Mouse (Mus musculus) gastrocnemius, adult 8-10 months (tissue): ENCODE measurements around the gene Ptges. TPM values are rescaled to one million over a fixed set of nuclear protein-coding genes. Genes with fewer than 3 reads are reported as not detected.

Experiments used
- DNase-seq, 2 experiments: peaks; one replicate each; pipeline ENCODE4 v3.0.0; 2022; ENCODE audit warnings: low spot score in 2 of 2
- total RNA-seq, 4 experiments: library from RNA; stranded (reverse); gene quantifications; 2 replicates each; pipeline ENCODE4 v1.2.4; 2022

The Ptges gene
- total RNA-seq, 4 experiments from 2014 or later: 2.2 to 2.7 (median 2.4) TPM

GRCm38 (mm10) chr2:30901646-30902160 is 28.0 kb downstream of the Ptges start:
- no peak for DNase-seq

DNA sequence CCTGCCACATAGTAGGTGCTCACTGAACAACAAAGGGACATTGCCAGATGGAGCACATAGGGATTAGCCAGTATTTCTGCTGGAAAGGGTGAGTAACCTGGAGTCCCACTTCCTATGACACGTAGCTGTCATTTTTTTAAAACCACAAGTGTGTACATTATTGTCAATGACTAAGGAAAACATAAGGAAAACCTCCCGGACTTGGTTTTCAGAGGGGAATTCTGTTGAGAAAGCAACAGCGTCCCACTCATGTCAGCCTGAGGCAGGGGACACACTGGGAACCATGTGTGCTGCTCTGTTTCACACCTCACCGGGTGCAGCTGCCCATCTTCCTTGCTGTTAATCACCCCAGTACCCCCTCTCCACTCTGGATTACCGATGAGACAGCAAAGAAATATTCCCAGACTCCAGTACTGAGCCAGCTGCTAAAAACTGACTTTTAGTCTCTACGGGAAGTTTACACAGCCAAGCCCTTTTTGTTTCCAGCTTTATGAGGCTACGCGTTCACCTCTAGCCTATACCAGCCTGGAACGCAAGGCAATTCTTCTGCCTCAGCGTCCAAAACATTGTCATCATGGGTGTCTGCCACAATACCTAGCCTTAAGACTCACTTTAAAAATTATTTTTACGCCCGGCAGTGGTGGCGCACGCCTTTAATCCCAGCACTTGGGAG is 30.1 kb downstream of the Ptges start:
- DNase-seq: no peak

GRCm38 (mm10) chr2:30897291-30897690 is 32.4 kb downstream of the Ptges start:
- DNase-seq: no peak

DNA sequence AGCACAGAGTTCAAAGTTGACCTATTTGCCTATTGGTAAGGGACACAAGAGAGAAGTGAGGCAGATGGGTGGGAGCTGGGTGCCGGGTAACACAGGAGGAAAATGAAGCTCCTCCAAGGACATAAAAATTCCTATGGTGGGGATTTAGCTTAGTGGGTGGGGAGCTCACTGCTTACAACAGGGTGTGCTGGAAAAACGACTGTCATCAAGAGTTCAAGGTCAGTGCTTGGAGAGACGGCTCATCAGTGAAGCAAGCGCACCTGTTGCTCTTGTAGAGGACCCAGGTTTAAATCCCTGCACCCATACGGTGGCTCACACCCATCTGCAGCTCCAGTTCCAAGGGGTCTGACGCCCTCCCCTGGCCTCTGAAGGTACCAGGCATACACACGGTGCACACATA is 35.7 kb downstream of the Ptges start:
- DNase-seq: no peak

DNA sequence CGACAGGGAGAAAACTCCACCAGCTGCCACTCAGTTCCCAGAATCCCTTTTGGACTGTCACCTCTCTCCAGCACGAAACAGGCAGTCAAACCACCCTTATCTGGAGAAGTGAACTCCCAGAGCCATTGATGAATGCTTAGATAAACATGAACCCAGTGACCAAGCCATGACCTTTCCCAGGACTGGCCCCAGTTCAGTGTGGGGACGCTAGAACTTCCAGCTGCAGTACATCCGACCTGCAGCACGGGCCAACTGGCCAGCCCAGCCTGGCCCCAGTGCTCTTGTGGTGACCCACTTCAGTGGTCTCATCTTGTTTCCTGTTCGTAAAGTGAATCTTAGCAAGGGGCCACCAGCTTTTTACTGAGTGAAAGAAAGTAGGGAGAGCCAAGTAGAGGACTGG is 36.3 kb downstream of the Ptges start:
- DNase-seq: peak in 1 of 2 experiments; percentile 48

DNA sequence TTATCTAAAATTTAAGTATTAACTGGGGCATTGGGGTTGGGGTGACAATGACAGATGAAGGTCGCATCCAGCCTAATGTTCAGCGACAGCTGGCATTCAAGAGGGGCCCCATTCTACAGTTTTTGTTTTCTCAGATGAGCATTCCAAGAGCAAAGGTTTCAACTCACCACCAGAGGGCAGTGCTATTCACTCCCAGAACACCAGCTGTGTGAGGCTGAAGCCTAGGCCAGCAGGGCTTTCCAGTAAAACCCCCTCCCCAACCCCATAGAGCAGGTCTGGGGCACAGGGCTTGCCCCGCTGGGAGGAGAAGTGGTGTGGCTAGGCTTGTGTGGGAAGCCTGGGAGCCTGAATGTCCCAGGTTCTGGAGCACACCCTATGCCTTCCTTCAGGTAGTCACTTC is 38.7 kb downstream of the Ptges start:
- no peak for DNase-seq

DNA sequence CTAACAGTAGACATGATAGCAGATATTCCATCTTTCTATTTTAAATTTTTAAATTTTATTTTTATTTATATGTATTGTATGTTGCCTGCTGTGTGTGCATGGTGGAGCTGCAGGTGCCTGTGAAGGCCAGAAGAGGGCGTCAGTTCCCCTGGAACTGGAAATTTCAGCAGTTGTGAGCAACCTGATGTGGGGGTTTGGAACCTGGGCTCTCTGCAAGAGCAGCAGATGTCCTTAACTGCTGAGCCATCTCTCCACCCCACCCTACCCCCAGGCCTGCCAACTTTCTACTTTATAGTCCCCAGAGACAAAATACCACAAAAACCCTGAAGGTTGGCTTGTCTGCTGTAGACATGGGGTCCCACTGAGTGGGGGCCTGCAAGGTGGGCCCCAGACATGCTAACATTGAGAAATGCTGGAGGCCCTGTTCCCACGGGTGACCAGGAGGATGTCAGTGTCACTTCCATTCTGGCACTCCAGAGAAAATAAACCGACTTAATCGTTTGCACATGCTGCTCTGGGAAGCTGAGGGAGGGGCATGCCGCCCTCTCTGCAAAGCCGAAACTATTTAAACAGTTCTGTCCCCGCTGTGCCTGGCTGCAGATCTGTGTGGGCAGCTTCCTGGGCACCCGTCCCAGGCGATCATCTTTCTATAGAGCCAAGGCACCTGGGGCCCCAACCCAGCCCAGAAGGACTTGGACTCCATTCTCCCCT is 44.1 kb downstream of the Ptges start:
- peak; percentile 40 to 72 for DNase-seq

GRCm38 (mm10) chr2:30884852-30885373 is 44.8 kb downstream of the Ptges start:
- no peak for DNase-seq

GRCm38 (mm10) chr2:30881215-30881614 is 48.4 kb downstream of the Ptges start:
- DNase-seq: no peak

DNA sequence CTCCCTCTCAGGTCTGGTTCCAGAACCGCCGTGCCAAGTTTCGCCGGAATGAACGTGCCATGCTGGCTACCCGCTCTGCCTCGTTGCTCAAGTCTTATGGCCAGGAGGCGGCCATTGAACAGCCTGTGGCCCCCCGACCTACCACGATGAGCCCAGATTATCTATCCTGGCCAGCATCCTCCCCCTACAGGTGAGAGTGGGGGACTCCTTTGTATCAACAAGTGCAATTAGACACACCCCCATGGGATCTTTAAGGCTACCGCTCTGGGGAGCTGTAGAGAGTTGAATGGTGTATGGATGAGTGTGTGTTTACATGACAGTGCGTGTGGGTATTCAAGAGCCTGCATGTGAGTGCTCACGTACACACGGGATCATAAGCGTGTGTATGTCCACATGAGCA is 50.2 kb downstream of the Ptges start:
- no peak for DNase-seq

DNA sequence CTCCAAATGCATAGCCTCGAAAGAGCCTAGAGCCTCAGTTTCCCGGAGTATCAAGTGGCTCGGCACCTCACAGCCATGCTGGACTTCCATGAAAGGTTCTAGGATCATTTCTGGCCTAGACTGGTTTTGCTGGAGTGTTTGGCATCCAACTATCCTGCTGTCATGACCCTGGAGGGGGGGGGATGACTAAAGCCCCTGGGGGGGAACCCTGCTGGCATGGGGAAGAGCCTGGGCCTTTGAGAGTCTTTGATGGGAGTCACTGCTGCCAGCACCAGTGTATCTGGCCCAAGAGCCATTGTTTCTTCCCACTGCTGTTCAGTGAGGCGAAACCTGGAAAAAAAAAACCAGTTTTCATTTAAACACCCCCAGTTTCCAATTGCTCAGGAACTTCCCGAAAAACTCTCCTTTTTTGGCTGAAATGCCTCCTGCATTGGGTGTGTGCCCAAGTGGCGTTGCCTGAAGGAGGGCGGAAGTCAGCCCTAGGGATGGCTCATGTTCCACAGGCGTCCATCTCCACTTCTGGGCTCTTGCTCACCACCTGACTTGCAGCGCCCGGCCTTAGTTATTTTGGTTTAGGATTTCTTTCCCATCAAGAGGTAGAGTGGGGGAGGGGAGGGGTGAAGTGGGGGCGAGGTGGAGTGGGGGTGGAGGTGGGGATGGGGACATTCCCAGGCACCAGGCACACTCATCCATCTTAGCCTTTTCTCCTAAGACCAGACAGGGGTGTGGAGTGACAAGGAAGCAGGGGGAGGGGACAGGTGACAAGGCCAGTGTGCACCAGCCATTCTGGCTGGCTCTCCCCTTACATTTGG is 53.8 kb downstream of the Ptges start:
- peak; percentile 24 to 55 for DNase-seq

GRCm38 (mm10) chr2:30875096-30875495 is 54.6 kb downstream of the Ptges start:
- DNase-seq: no peak

DNA sequence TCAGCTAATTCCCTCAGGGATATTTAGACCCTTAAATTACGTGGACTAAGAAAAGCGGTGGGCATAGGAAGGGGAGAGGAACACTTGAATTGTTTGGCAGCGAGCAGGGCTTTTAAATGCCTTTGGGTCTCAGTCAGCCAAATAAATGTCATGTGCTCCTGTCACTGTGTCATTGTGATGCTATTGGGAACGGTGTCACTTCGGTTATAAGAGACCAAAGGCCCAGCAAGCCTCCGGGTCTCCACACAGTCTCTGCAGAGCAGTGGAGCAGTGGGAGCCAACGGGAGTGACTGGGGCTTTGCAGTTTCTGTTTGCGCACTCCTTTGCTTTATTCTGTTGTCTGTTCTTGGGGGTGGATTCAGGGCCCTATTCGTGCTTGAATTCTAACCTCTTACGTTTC is 55.2 kb downstream of the Ptges start:
- no peak for DNase-seq

GRCm38 (mm10) chr2:30872669-30873068 is 57.0 kb downstream of the Ptges start:
- no peak for DNase-seq

DNA sequence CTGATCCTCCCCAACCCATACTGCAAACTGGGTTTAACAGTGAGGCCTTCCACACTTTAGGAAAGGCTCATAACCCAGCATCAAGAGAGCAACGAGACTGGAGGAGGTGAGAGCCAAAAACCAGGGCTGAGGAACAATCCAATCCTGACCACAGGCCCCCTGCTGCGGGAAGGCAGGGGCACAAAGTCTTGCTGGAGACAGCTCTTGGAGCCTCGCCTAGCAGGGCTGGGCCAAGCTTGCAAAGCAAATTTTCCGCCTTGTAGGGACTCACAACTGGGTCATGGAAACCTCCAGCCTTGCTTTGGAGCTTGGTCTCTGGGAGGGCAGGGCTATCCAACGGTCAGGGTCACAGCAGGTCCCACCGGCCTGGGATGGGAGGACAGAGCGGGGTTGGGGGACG is 58.8 kb downstream of the Ptges start:
- no peak for DNase-seq

- DNase-seq: no peak
Measured at GRCm38 (mm10) chr2:30865426-30865825, 64.2 kb downstream of the Ptges start.

GRCm38 (mm10) chr2:30864968-30865381 is 64.7 kb downstream of the Ptges start:
- peak in 1 of 2 experiments; percentile 44 for DNase-seq

DNA sequence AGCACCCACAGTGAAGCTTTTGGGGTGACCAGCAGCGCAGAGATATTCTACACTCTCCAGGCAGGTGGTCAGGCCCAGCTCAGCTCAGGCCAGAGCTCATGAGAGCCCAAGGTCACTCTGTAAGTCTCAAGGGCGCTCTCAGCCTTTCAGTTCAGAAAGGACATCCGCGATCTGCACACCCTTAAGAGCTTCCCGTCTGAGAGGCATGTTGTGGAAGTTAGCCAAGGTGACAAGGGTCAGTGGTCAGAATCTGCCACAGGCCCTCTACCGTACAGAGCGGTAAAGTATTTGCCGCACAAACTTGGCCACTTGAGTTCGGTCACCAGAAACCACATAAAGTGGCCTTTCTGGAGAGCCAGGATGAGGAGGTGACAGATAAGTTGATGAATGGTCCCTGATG is 66.1 kb downstream of the Ptges start:
- no peak for DNase-seq

DNA sequence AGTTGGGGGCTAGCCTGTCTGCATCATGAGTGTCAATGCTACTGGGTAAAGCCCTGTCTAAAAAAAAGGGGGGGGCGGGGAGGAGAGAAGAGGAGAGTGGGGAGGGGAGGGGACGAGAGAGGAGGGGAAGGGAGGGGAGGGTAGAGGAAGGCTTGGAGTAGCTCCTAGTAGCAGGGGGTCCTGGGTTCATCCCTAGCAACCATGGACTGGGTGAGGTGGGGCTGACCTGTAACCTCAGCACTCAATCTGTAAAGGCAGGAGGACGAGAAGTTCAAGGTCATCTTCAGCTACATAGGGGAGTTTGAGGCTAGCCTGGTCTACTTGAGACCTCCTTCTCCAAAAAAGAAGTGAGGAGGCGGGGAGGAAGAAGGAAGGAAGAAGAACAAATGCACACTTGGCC is 67.6 kb downstream of the Ptges start:
- DNase-seq: no peak

- DNase-seq: no peak
Measured at GRCm38 (mm10) chr2:30859782-30860181, 69.9 kb downstream of the Ptges start.

DNA sequence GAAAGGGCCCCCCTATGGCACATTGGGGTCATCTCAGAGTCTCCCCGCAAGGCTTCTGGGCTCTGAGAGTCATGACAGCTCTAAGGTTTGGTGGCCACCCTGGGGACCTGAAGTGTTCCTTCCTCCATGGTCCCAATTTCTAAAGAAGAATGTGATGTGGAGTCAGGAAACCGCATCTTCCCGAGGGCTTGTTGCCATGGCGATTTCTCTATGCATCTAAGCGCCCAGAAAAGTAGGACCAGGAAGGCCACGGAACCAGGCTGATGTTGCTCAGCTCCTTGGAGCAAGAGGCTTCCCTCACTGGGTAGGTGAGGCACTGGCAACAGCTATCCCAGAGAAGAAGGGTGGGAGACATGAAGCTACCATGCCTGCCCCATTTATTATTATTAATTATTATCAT is 72.6 kb downstream of the Ptges start:
- DNase-seq: no peak
